Mouse (Mus musculus): ENCODE data around the gene Ccdc144b.

Gene Ccdc144b

GRCm38 (mm10) chr3:36053447-36053846, at the start of gene Ccdc144b:
Gene Ccdc144b, minus strand, starts transcription at chr3:36053547.
- no peak for DNase-seq (ENCODE audit: low read depth, low spot score)
- no peaks in the 10 kb centered on the region for H3K36me3 ChIP-seq (ENCODE audit: control insufficient read depth, insufficient read depth, low read length, poor library complexity, severe bottlenecking)
- H3K27me3 ChIP-seq (ENCODE audit: control insufficient read depth, insufficient read depth, low read length, poor library complexity, severe bottlenecking), result no peaks in the 10 kb centered on the region

DNA sequence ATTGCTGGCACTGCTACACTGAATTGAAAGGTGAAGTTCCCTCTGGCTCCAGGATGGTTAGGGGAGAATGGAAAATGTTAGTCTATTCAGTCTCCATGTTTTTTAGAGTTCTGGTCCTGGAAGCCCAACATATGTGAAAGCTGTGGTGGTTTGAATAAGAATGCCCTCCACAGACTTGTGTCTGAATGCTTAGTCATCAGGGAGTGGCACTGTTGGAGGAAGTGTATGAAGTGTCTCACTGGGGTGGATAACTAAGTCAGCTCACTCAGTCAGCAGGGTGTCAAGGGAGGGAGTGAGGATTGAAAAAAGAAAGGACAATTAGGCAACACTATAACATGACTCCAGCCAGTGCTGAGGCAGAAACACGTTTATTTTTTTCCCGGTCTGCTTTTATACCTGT, 42.0 kb upstream of the Ccdc144b start:
- Histone ChIP-seq H3K36me3 (ENCODE audit: control insufficient read depth, insufficient read depth, low read length, poor library complexity, severe bottlenecking) (no peaks in the 10 kb centered on the region), H3K27me3 (ENCODE audit: control insufficient read depth, insufficient read depth, low read length, poor library complexity, severe bottlenecking) (no peaks in the 10 kb centered on the region)
- no peak for DNase-seq (ENCODE audit: low read depth, low spot score)

DNA sequence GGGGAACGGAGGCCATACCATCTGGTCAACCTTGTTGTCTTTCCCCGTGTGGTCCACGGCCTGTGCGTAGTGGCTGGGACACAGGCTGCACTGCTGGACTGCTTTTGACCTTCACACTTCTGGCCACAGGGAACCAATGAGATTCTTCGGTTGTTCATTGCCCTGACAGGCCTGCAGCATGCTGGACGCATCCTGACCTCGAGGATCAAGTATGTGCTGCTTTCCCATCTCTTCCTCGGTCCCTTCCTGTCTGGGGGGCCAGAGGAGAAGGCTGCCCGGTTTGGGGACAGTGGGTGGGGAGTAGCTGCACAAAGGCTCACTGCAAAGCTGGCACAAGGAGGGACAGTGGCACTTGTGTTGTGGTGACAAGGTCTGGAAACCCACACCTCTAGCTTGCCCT, 34.2 kb upstream of the Ccdc144b start:
- H3K27me3 ChIP-seq (ENCODE audit: control insufficient read depth, insufficient read depth, low read length, poor library complexity, severe bottlenecking), result no peaks in the 10 kb centered on the region
- peaks cover 17% of the 10 kb centered on the region for H3K36me3 ChIP-seq (ENCODE audit: control insufficient read depth, insufficient read depth, low read length, poor library complexity, severe bottlenecking)
- DNase-seq (ENCODE audit: low read depth, low spot score), result no peak

- DNase-seq (ENCODE audit: low read depth, low spot score), result no peak
- Histone ChIP-seq H3K27me3 (ENCODE audit: control insufficient read depth, insufficient read depth, low read length, poor library complexity, severe bottlenecking) (no peaks in the 10 kb centered on the region), H3K36me3 (ENCODE audit: control insufficient read depth, insufficient read depth, low read length, poor library complexity, severe bottlenecking) (peaks cover 17% of the 10 kb centered on the region)
These were observed 32.0 kb upstream of the Ccdc144b start for GRCm38 (mm10) chr3:36085394-36085793.

- no peak for DNase-seq (ENCODE audit: low read depth, low spot score)
- Histone ChIP-seq H3K36me3 (ENCODE audit: control insufficient read depth, insufficient read depth, low read length, poor library complexity, severe bottlenecking) (peaks cover 13% of the 10 kb centered on the region), H3K27me3 (ENCODE audit: control insufficient read depth, insufficient read depth, low read length, poor library complexity, severe bottlenecking) (no peaks in the 10 kb centered on the region)
These were observed 30.0 kb upstream of the Ccdc144b start for GRCm38 (mm10) chr3:36083381-36083780.

- Histone ChIP-seq H3K36me3 (ENCODE audit: control insufficient read depth, insufficient read depth, low read length, poor library complexity, severe bottlenecking) (peaks cover 11% of the 10 kb centered on the region), H3K27me3 (ENCODE audit: control insufficient read depth, insufficient read depth, low read length, poor library complexity, severe bottlenecking) (no peaks in the 10 kb centered on the region)
- no peak for DNase-seq (ENCODE audit: low read depth, low spot score)
These were observed 29.5 kb upstream of the Ccdc144b start for GRCm38 (mm10) chr3:36082843-36083242.

GRCm38 (mm10) chr3:36080741-36081140, 27.4 kb upstream of the Ccdc144b start:
- DNase-seq (ENCODE audit: low read depth, low spot score), result no peak
- H3K36me3 ChIP-seq (ENCODE audit: control insufficient read depth, insufficient read depth, low read length, poor library complexity, severe bottlenecking), result peaks cover 13% of the 10 kb centered on the region
- H3K27me3 ChIP-seq (ENCODE audit: control insufficient read depth, insufficient read depth, low read length, poor library complexity, severe bottlenecking), result no peaks in the 10 kb centered on the region

DNA sequence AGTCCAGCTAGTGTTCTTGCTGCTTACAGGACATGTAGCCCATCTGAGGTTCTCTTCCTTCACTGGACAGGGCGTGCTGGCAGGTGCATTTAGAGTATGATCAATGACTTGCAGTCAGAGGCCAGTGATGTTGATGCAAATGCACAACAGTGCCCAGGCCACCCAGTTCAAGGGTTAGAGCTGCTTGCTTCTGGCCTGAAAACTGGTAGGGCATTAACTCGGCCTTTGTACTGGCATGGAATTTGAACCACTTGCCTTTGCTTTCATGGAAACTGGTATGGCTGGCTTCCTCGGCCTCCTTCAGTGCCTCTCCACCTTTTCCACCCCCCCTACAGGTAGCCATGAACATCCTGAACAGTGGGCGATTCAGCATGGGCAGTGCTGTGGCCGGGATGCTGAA, 26.5 kb upstream of the Ccdc144b start:
- Histone ChIP-seq H3K36me3 (ENCODE audit: control insufficient read depth, insufficient read depth, low read length, poor library complexity, severe bottlenecking) (peaks cover 19% of the 10 kb centered on the region), H3K27me3 (ENCODE audit: control insufficient read depth, insufficient read depth, low read length, poor library complexity, severe bottlenecking) (no peaks in the 10 kb centered on the region)
- DNase-seq (ENCODE audit: low read depth, low spot score), result no peak

GRCm38 (mm10) chr3:36077386-36077785, 24.0 kb upstream of the Ccdc144b start:
- H3K27me3 ChIP-seq (ENCODE audit: control insufficient read depth, insufficient read depth, low read length, poor library complexity, severe bottlenecking), result no peaks in the 10 kb centered on the region
- DNase-seq (ENCODE audit: low read depth, low spot score), result no peak
- H3K36me3 ChIP-seq (ENCODE audit: control insufficient read depth, insufficient read depth, low read length, poor library complexity, severe bottlenecking), result peaks cover 22% of the 10 kb centered on the region

- Histone ChIP-seq H3K27me3 (ENCODE audit: control insufficient read depth, insufficient read depth, low read length, poor library complexity, severe bottlenecking) (no peaks in the 10 kb centered on the region), H3K36me3 (ENCODE audit: control insufficient read depth, insufficient read depth, low read length, poor library complexity, severe bottlenecking) (peaks cover 25% of the 10 kb centered on the region)
- no peak for DNase-seq (ENCODE audit: low read depth, low spot score)
These were observed 22.1 kb upstream of the Ccdc144b start for GRCm38 (mm10) chr3:36075466-36075865.

DNA sequence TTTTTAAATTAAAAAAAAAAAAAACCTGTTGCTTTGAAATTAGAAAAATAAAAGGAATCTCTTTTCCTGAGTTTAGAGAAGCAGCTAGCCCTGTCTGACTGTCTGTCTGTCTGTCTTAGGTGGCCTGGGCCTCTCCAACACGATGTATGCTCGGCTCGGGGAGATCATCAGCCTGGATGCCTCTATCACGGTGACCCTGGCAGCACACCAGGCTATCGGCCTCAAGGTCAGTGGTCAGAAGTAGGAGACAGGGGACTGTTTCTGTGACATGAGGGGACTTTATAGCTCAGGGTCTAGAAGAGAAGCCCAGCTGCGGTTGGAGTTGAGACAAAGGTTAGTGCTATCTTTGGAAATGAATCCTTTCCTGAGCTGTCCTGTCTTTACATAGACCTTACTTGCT, 20.9 kb upstream of the Ccdc144b start:
- H3K27me3 ChIP-seq (ENCODE audit: control insufficient read depth, insufficient read depth, low read length, poor library complexity, severe bottlenecking), result no peaks in the 10 kb centered on the region

GRCm38 (mm10) chr3:36071047-36071446, 17.7 kb upstream of the Ccdc144b start:
- no peak for DNase-seq (ENCODE audit: low read depth, low spot score)
- no peaks in the 10 kb centered on the region for H3K27me3 ChIP-seq (ENCODE audit: control insufficient read depth, insufficient read depth, low read length, poor library complexity, severe bottlenecking)
- peaks cover 18% of the 10 kb centered on the region for H3K36me3 ChIP-seq (ENCODE audit: control insufficient read depth, insufficient read depth, low read length, poor library complexity, severe bottlenecking)

More for the DNA sequence above, 20.9 kb upstream of the Ccdc144b start:
- peaks cover 25% of the 10 kb centered on the region for H3K36me3 ChIP-seq (ENCODE audit: control insufficient read depth, insufficient read depth, low read length, poor library complexity, severe bottlenecking)
- no peak for DNase-seq (ENCODE audit: low read depth, low spot score)

DNA sequence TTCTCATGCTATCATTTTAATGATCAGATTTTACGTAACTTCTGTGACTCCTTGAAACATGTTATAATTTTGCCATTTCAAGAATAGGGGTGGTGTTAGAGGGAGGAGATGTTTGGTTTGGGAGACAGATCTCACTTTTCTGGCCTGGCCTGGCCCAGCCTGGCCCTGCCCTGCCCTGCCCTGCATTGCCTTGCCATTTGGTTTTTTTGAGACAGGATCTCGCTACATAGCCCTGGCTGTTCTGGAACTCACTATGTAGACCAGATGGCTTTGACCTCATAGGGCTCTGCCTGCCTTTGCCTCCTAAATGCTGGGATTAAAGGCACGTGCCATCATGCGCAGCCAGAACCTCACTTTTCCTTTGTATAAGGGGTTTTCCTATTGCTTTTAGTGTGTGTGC, 17.1 kb upstream of the Ccdc144b start:
- no peaks in the 10 kb centered on the region for H3K27me3 ChIP-seq (ENCODE audit: control insufficient read depth, insufficient read depth, low read length, poor library complexity, severe bottlenecking)
- H3K36me3 ChIP-seq (ENCODE audit: control insufficient read depth, insufficient read depth, low read length, poor library complexity, severe bottlenecking), result peaks cover 16% of the 10 kb centered on the region
- no peak for DNase-seq (ENCODE audit: low read depth, low spot score)

DNA sequence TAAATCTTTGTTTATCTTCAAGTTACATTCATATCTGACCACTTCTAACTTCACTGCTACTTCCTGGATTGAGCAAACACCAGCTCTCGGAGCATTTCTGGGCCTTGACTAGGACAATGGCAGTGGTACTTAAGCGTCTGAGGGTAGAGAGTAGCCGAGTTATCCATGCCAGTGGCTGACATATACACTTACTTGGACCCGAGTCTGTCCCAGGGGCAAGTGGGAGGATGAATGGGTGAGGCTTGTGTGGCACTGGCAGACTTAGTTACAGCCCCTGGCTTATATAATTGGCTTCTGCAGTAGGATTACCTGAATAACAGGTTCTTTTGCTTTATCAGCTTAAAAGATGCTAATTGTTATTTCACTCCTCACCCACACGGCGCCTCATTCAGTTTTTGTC, 14.4 kb upstream of the Ccdc144b start:
- no peak for DNase-seq (ENCODE audit: low read depth, low spot score)
- no peaks in the 10 kb centered on the region for H3K27me3 ChIP-seq (ENCODE audit: control insufficient read depth, insufficient read depth, low read length, poor library complexity, severe bottlenecking)
- H3K36me3 ChIP-seq (ENCODE audit: control insufficient read depth, insufficient read depth, low read length, poor library complexity, severe bottlenecking), result peaks cover 2% of the 10 kb centered on the region; the same call in 1 of the 2 replicates

GRCm38 (mm10) chr3:36065843-36066651, 12.7 kb upstream of the Ccdc144b start, which contains the start of gene Acad9:
Gene Acad9, plus strand, starts transcription at chr3:36065979.
- H3K27me3 ChIP-seq (ENCODE audit: control insufficient read depth, insufficient read depth, low read length, poor library complexity, severe bottlenecking), result no peaks in the 10 kb centered on the region
- H3K36me3 ChIP-seq (ENCODE audit: control insufficient read depth, insufficient read depth, low read length, poor library complexity, severe bottlenecking), result no peaks in the 10 kb centered on the region
- DNase-seq (ENCODE audit: low read depth, low spot score), result peak; percentile 92

- Histone ChIP-seq H3K36me3 (ENCODE audit: control insufficient read depth, insufficient read depth, low read length, poor library complexity, severe bottlenecking) (no peaks in the 10 kb centered on the region), H3K27me3 (ENCODE audit: control insufficient read depth, insufficient read depth, low read length, poor library complexity, severe bottlenecking) (no peaks in the 10 kb centered on the region)
- peak; percentile 17 for DNase-seq (ENCODE audit: low read depth, low spot score)
These were observed 11.8 kb upstream of the Ccdc144b start for GRCm38 (mm10) chr3:36065166-36065565.

Measured in splenic B cell, adult 2 months (primary cell).